Mouse (Mus musculus): ENCODE results near the gene Baz2b.

The Baz2b gene

GRCm38 (mm10) chr2:59966454-59966853 is 243.2 kb downstream of the Baz2b start:
- in situ Hi-C loops (cut with MboI; ENCODE audit: low sequenced_read_pairs), result no loop called here

- in situ Hi-C loops (cut with MboI; ENCODE audit: low sequenced_read_pairs), result no loop called here
These were observed 246.6 kb downstream of the Baz2b start for GRCm38 (mm10) chr2:59963011-59963410.

GRCm38 (mm10) chr2:59962579-59962978 is 247.1 kb downstream of the Baz2b start:
- in situ Hi-C loops (cut with MboI; ENCODE audit: low sequenced_read_pairs), result no loop called here

- in situ Hi-C loops (cut with MboI; ENCODE audit: low sequenced_read_pairs), result no loop called here
These were observed 249.2 kb downstream of the Baz2b start for GRCm38 (mm10) chr2:59960495-59960772.

- in situ Hi-C loops (cut with MboI; ENCODE audit: low sequenced_read_pairs), result no loop called here
These were observed 249.8 kb downstream of the Baz2b start for GRCm38 (mm10) chr2:59959668-59960494.

- in situ Hi-C loops (cut with MboI; ENCODE audit: low sequenced_read_pairs), result no loop called here
These were observed 251.1 kb downstream of the Baz2b start for GRCm38 (mm10) chr2:59958543-59958942.

GRCm38 (mm10) chr2:59955916-59956315 is 253.7 kb downstream of the Baz2b start:
- in situ Hi-C loops (cut with MboI; ENCODE audit: low sequenced_read_pairs), result no loop called here

- in situ Hi-C loops (cut with MboI; ENCODE audit: low sequenced_read_pairs), result no loop called here
These were observed 254.8 kb downstream of the Baz2b start for GRCm38 (mm10) chr2:59954791-59955190.

- in situ Hi-C loops (cut with MboI; ENCODE audit: low sequenced_read_pairs), result no loop called here
These were observed 257.2 kb downstream of the Baz2b start for GRCm38 (mm10) chr2:59952286-59953014.

GRCm38 (mm10) chr2:59951706-59952105 is 257.9 kb downstream of the Baz2b start:
- in situ Hi-C loops (cut with MboI; ENCODE audit: low sequenced_read_pairs), result no loop called here

- in situ Hi-C loops (cut with MboI; ENCODE audit: low sequenced_read_pairs), result no loop called here
These were observed 258.5 kb downstream of the Baz2b start for GRCm38 (mm10) chr2:59951127-59951526.

GRCm38 (mm10) chr2:59936296-59936695 is 273.3 kb downstream of the Baz2b start:
- in situ Hi-C loops (cut with MboI; ENCODE audit: low sequenced_read_pairs), result no loop called here

- in situ Hi-C loops (cut with MboI; ENCODE audit: low sequenced_read_pairs), result no loop called here
These were observed 276.5 kb downstream of the Baz2b start for GRCm38 (mm10) chr2:59933129-59933528.

- in situ Hi-C loops (cut with MboI; ENCODE audit: low sequenced_read_pairs), result no loop called here
These were observed 277.4 kb downstream of the Baz2b start for GRCm38 (mm10) chr2:59932244-59932643.

GRCm38 (mm10) chr2:59913610-59914009 is 296.0 kb downstream of the Baz2b start:
- in situ Hi-C loops (cut with MboI; ENCODE audit: low sequenced_read_pairs), result no loop called here

GRCm38 (mm10) chr2:59908048-59908447 is 301.6 kb downstream of the Baz2b start:
- in situ Hi-C loops (cut with MboI; ENCODE audit: low sequenced_read_pairs), result no loop called here

- in situ Hi-C loops (cut with MboI; ENCODE audit: low sequenced_read_pairs), result no loop called here
These were observed 305.6 kb downstream of the Baz2b start for GRCm38 (mm10) chr2:59904007-59904406.

GRCm38 (mm10) chr2:59898666-59899065 is 311.0 kb downstream of the Baz2b start:
- in situ Hi-C loops (cut with MboI; ENCODE audit: low sequenced_read_pairs), result no loop called here

- in situ Hi-C loops (cut with MboI; ENCODE audit: low sequenced_read_pairs), result no loop called here
These were observed 311.5 kb downstream of the Baz2b start for GRCm38 (mm10) chr2:59898105-59898504.

- in situ Hi-C loops (cut with MboI; ENCODE audit: low sequenced_read_pairs), result no loop called here
These were observed 312.8 kb downstream of the Baz2b start for GRCm38 (mm10) chr2:59896837-59897236.

- in situ Hi-C loops (cut with MboI; ENCODE audit: low sequenced_read_pairs), result no loop called here
These were observed 313.2 kb downstream of the Baz2b start for GRCm38 (mm10) chr2:59896400-59896799.

GRCm38 (mm10) chr2:59889699-59890098 is 319.9 kb downstream of the Baz2b start:
- in situ Hi-C loops (cut with MboI; ENCODE audit: low sequenced_read_pairs), result no loop called here
